Mouse (Mus musculus) thymus, adult 2 months (tissue): ENCODE measurements around the gene Papss1. TPM values are rescaled to one million over a fixed set of nuclear protein-coding genes. Genes with fewer than 3 reads are reported as not detected.

Source experiments
- DNase-seq: peaks from one replicate; pipeline ENCODE4 v3.0.0; 2021
- H3K27ac ChIP-seq: fragments of 200-500 bp; 2 replicates; pipeline ENCODE4 v1.5.1; 2012; ENCODE audit warnings: low read length, control low read depth; ENCODE audit not compliant: control insufficient read depth, insufficient read depth
- H3K27me3 ChIP-seq: fragments of 200-500 bp; 2 replicates; pipeline ENCODE4 v1.6.1; 2012; ENCODE audit warnings: mild to moderate bottlenecking, low read length, moderate library complexity, mixed read lengths; ENCODE audit not compliant: control insufficient read depth, insufficient read depth
- H3K36me3 ChIP-seq: fragments of 200-500 bp; 2 replicates; pipeline ENCODE4 v1.6.1; 2012; ENCODE audit warnings: mild to moderate bottlenecking, low read length, moderate library complexity; ENCODE audit not compliant: control insufficient read depth, insufficient read depth
- H3K4me1 ChIP-seq: fragments of 200-500 bp; replicated peaks from 2 replicates; pipeline ENCODE4 v1.6.1; 2012; ENCODE audit warnings: low read length; ENCODE audit not compliant: control insufficient read depth, insufficient read depth
- H3K4me3 ChIP-seq: fragments of 200-500 bp; 2 replicates; pipeline ENCODE4 v1.5.1; 2012; ENCODE audit warnings: mild to moderate bottlenecking, low read length, control low read depth, moderate library complexity; ENCODE audit not compliant: control insufficient read depth, insufficient read depth
- CTCF ChIP-seq: fragments of 200-500 bp; IDR thresholded peaks from 2 replicates; pipeline ENCODE4 v1.5.1; 2012; ENCODE audit warnings: mild to moderate bottlenecking, control low read depth, low read length, moderate library complexity, borderline replicate concordance; ENCODE audit not compliant: control insufficient read depth, poor library complexity, insufficient read depth; ENCODE audit errors: extremely low read depth
- POLR2A ChIP-seq: fragments of 200-500 bp; IDR thresholded peaks from 2 replicates; pipeline ENCODE4 v1.6.1; 2012; ENCODE audit warnings: mild to moderate bottlenecking, low read length, control low read depth, moderate library complexity; ENCODE audit not compliant: control insufficient read depth, poor library complexity, insufficient read depth; ENCODE audit errors: extremely low read depth
- WGBS: fragments of 180-500 bp; shearing (Covaris S2); methylation state at CpG from one replicate; pipeline ENCODE4 v1.1.7; 2018; 5-methylcytosine and 5-hydroxymethylcytosine counted together
- polyA plus RNA-seq: library from polyadenylated mRNA; depleted of rRNA; stranded (reverse); fragments of >200 nt; gene quantifications from 2 replicates; pipeline ENCODE4 v1.2.3, GENCODE M21; 2012

The Papss1 gene
- polyA plus RNA-seq, 1 experiment = 29.6 TPM

- DNase-seq = no peak
- H3K36me3 ChIP-seq = no peaks in the 10 kb centered on the region
- H3K4me1 ChIP-seq = no peaks in the 10 kb centered on the region; the same call in 1 of the 2 replicates
- H3K27me3 ChIP-seq = no peaks in the 10 kb centered on the region
- no peak overlapping the region for H3K27ac ChIP-seq
- TF ChIP-seq POLR2A (no peak), CTCF (no peak)
- 95% methylated on average over 7 of the region's 7 CpGs for WGBS
- H3K4me3 ChIP-seq = no peak overlapping the region
These were observed 73.6 kb downstream of the Papss1 start for GRCm38 (mm10) chr3:131638216-131638615.

- TF ChIP-seq POLR2A (no peak), CTCF (no peak)
- no peaks in the 10 kb centered on the region for H3K4me1 ChIP-seq
- 0 out of 2 replicates have a peak, but pooled peaks cover 4% of the 10 kb centered on the region for H3K36me3 ChIP-seq
- 54% methylated on average over 20 of the region's 20 CpGs for WGBS
- H3K27ac ChIP-seq = no peak overlapping the region
- no peak for DNase-seq
- H3K4me3 ChIP-seq = no peak overlapping the region
- no peaks in the 10 kb centered on the region for H3K27me3 ChIP-seq
These were observed 78.2 kb downstream of the Papss1 start for GRCm38 (mm10) chr3:131642681-131643292.

- WGBS = 94% methylated on average over 5 of the region's 5 CpGs
- Histone ChIP-seq H3K27ac (no peak overlapping the region), H3K4me3 (no peak overlapping the region), H3K36me3 (0 out of 2 replicates have a peak, but pooled peaks cover 4% of the 10 kb centered on the region), H3K27me3 (no peaks in the 10 kb centered on the region), H3K4me1 (no peaks in the 10 kb centered on the region)
- no peak for DNase-seq
- TF ChIP-seq POLR2A (no peak), CTCF (no peak)
These were observed 80.6 kb downstream of the Papss1 start for GRCm38 (mm10) chr3:131645203-131645602.

GRCm38 (mm10) chr3:131654366-131654765, 89.8 kb downstream of the Papss1 start:
- Histone ChIP-seq H3K4me3 (no peak overlapping the region), H3K27ac (no peak overlapping the region), H3K36me3 (no peaks in the 10 kb centered on the region), H3K27me3 (no peaks in the 10 kb centered on the region), H3K4me1 (no peaks in the 10 kb centered on the region)
- TF ChIP-seq POLR2A (no peak), CTCF (no peak)
- WGBS = 98% methylated on average over 3 of the region's 3 CpGs
- no peak for DNase-seq

GRCm38 (mm10) chr3:131656032-131656431, 91.5 kb downstream of the Papss1 start:
- H3K27ac ChIP-seq = no peak overlapping the region
- no peaks in the 10 kb centered on the region for H3K36me3 ChIP-seq
- no peaks in the 10 kb centered on the region for H3K27me3 ChIP-seq
- H3K4me1 ChIP-seq = no peaks in the 10 kb centered on the region
- TF ChIP-seq CTCF (no peak), POLR2A (no peak)
- WGBS = 79% methylated on average over 6 of the region's 6 CpGs
- H3K4me3 ChIP-seq = no peak overlapping the region
- DNase-seq = no peak

GRCm38 (mm10) chr3:131660126-131660525, 95.6 kb downstream of the Papss1 start:
- no peak for DNase-seq
- Histone ChIP-seq H3K27ac (no peak overlapping the region), H3K4me3 (no peak overlapping the region), H3K27me3 (no peaks in the 10 kb centered on the region), H3K36me3 (no peaks in the 10 kb centered on the region), H3K4me1 (no peaks in the 10 kb centered on the region)
- no peak for TF ChIP-seq POLR2A
- TF ChIP-seq CTCF = no peak

- no peak for TF ChIP-seq POLR2A
- no peak for TF ChIP-seq CTCF
- 96% methylated on average over 4 of the region's 4 CpGs for WGBS
- Histone ChIP-seq H3K4me3 (no peak overlapping the region), H3K27me3 (no peaks in the 10 kb centered on the region), H3K36me3 (no peaks in the 10 kb centered on the region), H3K4me1 (no peaks in the 10 kb centered on the region), H3K27ac (no peak overlapping the region)
- no peak for DNase-seq
These were observed 96.1 kb downstream of the Papss1 start for GRCm38 (mm10) chr3:131660629-131661028.
